15 mouse cellular contexts compared by ENCODE assay signal in the genomic region with DNA sequence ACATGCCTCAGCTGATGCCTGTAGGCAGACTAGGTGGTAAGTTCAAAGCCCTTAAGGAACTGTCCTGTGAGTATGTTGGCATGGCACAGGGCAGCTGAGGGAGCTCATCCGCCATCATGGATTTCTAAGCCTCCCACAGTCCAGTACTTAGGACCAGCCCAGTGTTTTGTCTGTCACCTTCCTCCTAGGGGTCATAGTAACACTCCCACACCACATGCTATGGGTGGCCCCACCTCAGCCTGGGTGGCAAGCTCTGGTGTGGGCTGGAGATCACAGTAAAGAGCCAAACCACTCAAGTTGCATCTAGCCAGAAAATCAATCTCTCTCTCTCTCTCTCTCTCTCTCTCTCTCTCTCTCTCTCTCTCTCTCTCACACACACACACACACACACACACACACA. TPM values are rescaled to one million over a fixed set of nuclear protein-coding genes. Genes with fewer than 3 reads are reported as not detected.
"Had no signal": no experiment of that assay in that cellular context is flagged by ENCODE, and none has a peak within 500 bp of the region (broad histone marks: within the 10 kb centered on the region; RNA-seq: fewer than 3 reads in every experiment).

No protein-coding gene starts in this region.

- H3K27me3 ChIP-seq: liver, embryonic 13.5 days; lung, embryonic 15.5 days; midbrain, embryonic 13.5 days; neural tube, embryonic 15.5 days had no signal

- ATAC-seq: liver, postnatal 0 days; midbrain, embryonic 13.5 days had no signal

- H3K9me3 ChIP-seq: limb, embryonic 12.5 days; liver, embryonic 13.5 days; lung, embryonic 15.5 days; midbrain, embryonic 13.5 days; neural tube, embryonic 15.5 days had no signal

- H3K9ac ChIP-seq: limb, embryonic 12.5 days; liver, embryonic 13.5 days; liver, postnatal 0 days; lung, embryonic 15.5 days; midbrain, embryonic 13.5 days; neural tube, embryonic 15.5 days had no signal

- H3K4me1 ChIP-seq: liver, embryonic 13.5 days; midbrain, embryonic 13.5 days; neural tube, embryonic 15.5 days had no signal

- H3K4me2 ChIP-seq: limb, embryonic 12.5 days; liver, embryonic 13.5 days; lung, embryonic 15.5 days; midbrain, embryonic 13.5 days; neural tube, embryonic 15.5 days had no signal

- DNase-seq: kidney, adult 2 months; layer of hippocampus, adult 9-11 months; layer of hippocampus, postnatal 36 days; liver; liver, embryonic 13.5 days; liver, postnatal 0 days; right cerebral cortex, adult 18-20 months; right cerebral cortex, postnatal 25 days had no signal

- H3K4me3 ChIP-seq: limb, embryonic 12.5 days; liver, embryonic 13.5 days; lung, embryonic 15.5 days; midbrain, embryonic 13.5 days; neural tube, embryonic 15.5 days had no signal

- H3K27ac ChIP-seq: limb, embryonic 12.5 days; liver, embryonic 13.5 days; midbrain, embryonic 13.5 days; neural tube, embryonic 15.5 days had no signal

- H3K36me3 ChIP-seq: limb, embryonic 12.5 days; liver, embryonic 13.5 days; lung, embryonic 15.5 days; midbrain, embryonic 13.5 days; neural tube, embryonic 15.5 days had no signal

RNA-seq across cellular contexts. Expression of a gene that starts 15.4 kb away (rescaled TPM):
- polyA plus RNA-seq: liver, embryonic 13.5 days; midbrain, embryonic 13.5 days; midbrain, postnatal 0 days; neural tube, embryonic 11.5 days; neural tube, embryonic 15.5 days had no signal

RNA-seq across cellular contexts. Expression of a gene that starts 42.0 kb away (rescaled TPM):
- polyA plus RNA-seq: limb, embryonic 12.5 days; liver, embryonic 13.5 days; liver, postnatal 0 days; midbrain, embryonic 13.5 days; midbrain, postnatal 0 days; neural tube, embryonic 11.5 days; neural tube, embryonic 15.5 days; stomach, embryonic 16.5 days had no signal
